Mouse (Mus musculus) midbrain, postnatal 0 days (tissue): ENCODE measurements around the gene Apba2. TPM values are rescaled to one million over a fixed set of nuclear protein-coding genes. Genes with fewer than 3 reads are reported as not detected.
A peak's percentile ranks its signal among the peaks of the same experiment; 100 is the strongest.

ENCODE experiments used
- ATAC-seq: fragments of 200-750 bp; cut with Nextera tagmentation; 2 replicates; pipeline ENCODE4 v1.8.0; 2017; ENCODE audit warnings: moderate number of reproducible peaks, mild to moderate bottlenecking, moderate TSS enrichment, moderate library complexity; ENCODE audit not compliant: low FRiP score
- DNase-seq: peaks from one replicate; pipeline ENCODE4 v3.0.0-alpha.2; 2015; ENCODE audit warnings: low spot score
- H3K27ac ChIP-seq: fragments of 300-500 bp; sonication (generic); 2 replicates; pipeline ENCODE4 v1.5.1; 2014; ENCODE audit warnings: low read depth, mild to moderate bottlenecking, low read length, mixed read lengths
- H3K27me3 ChIP-seq: fragments of 300-500 bp; sonication (generic); 2 replicates; pipeline ENCODE4 v1.6.1; 2014; ENCODE audit warnings: low read length, control low read depth, mixed read lengths; ENCODE audit not compliant: insufficient read depth
- H3K36me3 ChIP-seq: fragments of 300-500 bp; sonication (generic); 2 replicates; pipeline ENCODE4 v1.6.1; 2014; ENCODE audit warnings: low read length, control low read depth, mixed read lengths; ENCODE audit not compliant: insufficient read depth
- H3K4me1 ChIP-seq: fragments of 300-500 bp; sonication (generic); 2 replicates; pipeline ENCODE4 v1.6.1; 2014; ENCODE audit warnings: mild to moderate bottlenecking, control low read depth, antibody characterized with exemption, low read length, mixed read lengths; ENCODE audit not compliant: insufficient read depth
- H3K4me2 ChIP-seq: fragments of 300-500 bp; sonication (generic); 2 replicates; pipeline ENCODE4 v1.6.1; 2014; ENCODE audit warnings: low read depth, mild to moderate bottlenecking, low read length, mixed read lengths; ENCODE audit not compliant: poor library complexity, severe bottlenecking
- H3K4me3 ChIP-seq: fragments of 300-500 bp; sonication (generic); 2 replicates; pipeline ENCODE4 v1.5.1; 2014; ENCODE audit warnings: low read depth, mild to moderate bottlenecking, low read length, moderate library complexity
- H3K9ac ChIP-seq: fragments of 300-500 bp; sonication (generic); replicated peaks from 2 replicates; pipeline ENCODE4 v1.6.1; 2014; ENCODE audit warnings: mild to moderate bottlenecking, low read length, moderate library complexity, mixed read lengths; ENCODE audit not compliant: poor library complexity, severe bottlenecking
- H3K9me3 ChIP-seq: fragments of 300-500 bp; sonication (generic); 2 replicates; pipeline ENCODE4 v1.6.1; 2016; ENCODE audit warnings: low read length, control low read depth
- CTCF ChIP-seq: IDR thresholded peaks from 2 replicates; pipeline ENCODE4 v1.5.1; 2016; ENCODE audit warnings: antibody characterized with exemption, mild to moderate bottlenecking
- WGBS: fragments of 180-500 bp; shearing (Covaris S2); extraction: QIAGEN DNeasy Blood & Tissue Kit; methylation state at CpG from one replicate; pipeline ENCODE4 v1.1.7; 2014; 5-methylcytosine and 5-hydroxymethylcytosine counted together
- polyA plus RNA-seq: library from polyadenylated mRNA; unstranded; fragments of >200 nt; fragmentation: Nextera tagmentation; extraction: Ambion mirVana; gene quantifications from 2 replicates; pipeline ENCODE4 v1.2.1, GENCODE M21; 2015
- total RNA-seq: library from RNA; depleted of rRNA; stranded (reverse); fragments of >200 nt; gene quantifications from 2 replicates; pipeline ENCODE4 v1.2.3, GENCODE M21; 2014

Apba2 gene
- total and polyA plus RNA-seq, 2 experiments from 2014 or later, result 199 to 374 TPM

DNA sequence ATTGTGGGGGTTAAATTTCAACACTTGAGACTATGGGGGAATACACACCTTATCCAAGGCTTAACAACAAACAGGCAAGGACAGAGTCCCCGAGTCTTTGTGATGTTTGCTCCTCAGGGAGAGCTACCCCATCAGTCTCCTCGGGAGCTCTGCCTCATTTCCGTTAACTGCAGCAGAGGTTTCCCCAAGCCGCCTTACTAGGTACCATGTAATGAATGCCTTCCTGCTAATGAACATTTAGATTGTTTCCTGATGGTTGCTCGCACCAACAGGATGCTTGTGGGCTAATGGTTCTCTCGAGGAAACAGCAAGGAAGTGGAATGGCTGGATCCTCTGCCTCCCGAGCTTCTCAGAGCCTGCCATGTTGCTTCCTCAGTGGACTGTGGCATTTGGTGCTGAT is 155.3 kb downstream of the Apba2 start:
- Histone ChIP-seq H3K9me3 (no peaks in the 10 kb centered on the region), H3K27ac (no peak overlapping the region), H3K36me3 (no peaks in the 10 kb centered on the region), H3K4me1 (no peaks in the 10 kb centered on the region), H3K27me3 (no peaks in the 10 kb centered on the region), H3K4me2 (no peak overlapping the region), H3K4me3 (no peak overlapping the region), H3K9ac (no peak overlapping the region)
- ATAC-seq (no peak), DNase-seq (peak; percentile 34)
- no peak for TF ChIP-seq CTCF
- 70% methylated on average over 7 of the region's 7 CpGs for WGBS

- no peak for TF ChIP-seq CTCF
- no peaks in the 10 kb centered on the region for H3K9me3 ChIP-seq
- no peak overlapping the region for H3K4me2 ChIP-seq
- no peaks in the 10 kb centered on the region for H3K27me3 ChIP-seq
- no peaks in the 10 kb centered on the region for H3K4me1 ChIP-seq
- H3K36me3 ChIP-seq, result no peaks in the 10 kb centered on the region
- H3K9ac ChIP-seq, result no peak overlapping the region
- ATAC-seq (no peak), DNase-seq (no peak)
- H3K27ac ChIP-seq, result no peak overlapping the region
- no peak overlapping the region for H3K4me3 ChIP-seq
- WGBS, result 43% methylated on average over 4 of the region's 4 CpGs
Measured at GRCm38 (mm10) chr7:64658914-64659313, 157.4 kb downstream of the Apba2 start.

DNA sequence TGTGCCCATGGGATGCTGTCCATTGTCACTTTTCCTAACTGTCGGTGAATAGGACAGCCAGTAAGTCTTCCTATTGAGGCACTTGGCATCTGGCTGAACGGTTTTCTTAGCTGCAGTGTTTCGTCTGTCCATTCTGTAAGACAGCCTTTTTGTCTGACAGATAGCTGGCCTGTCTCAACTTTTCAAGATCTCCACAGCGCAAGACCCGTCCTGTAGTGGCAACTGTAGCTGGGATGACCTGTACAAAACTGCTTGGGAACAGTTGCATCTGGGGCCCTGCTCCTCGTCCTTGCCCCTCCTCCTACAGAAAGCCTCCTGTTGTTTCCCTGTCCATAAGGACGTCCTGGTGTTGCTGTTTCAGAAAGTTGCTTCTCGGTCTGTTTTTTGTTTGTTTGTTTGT is 157.8 kb downstream of the Apba2 start:
- Histone ChIP-seq H3K36me3 (no peaks in the 10 kb centered on the region), H3K27ac (no peak overlapping the region), H3K4me2 (no peak overlapping the region), H3K9me3 (no peaks in the 10 kb centered on the region), H3K27me3 (no peaks in the 10 kb centered on the region), H3K4me1 (no peaks in the 10 kb centered on the region), H3K9ac (no peak overlapping the region), H3K4me3 (no peak overlapping the region)
- TF ChIP-seq CTCF, result no peak
- no peak for ATAC-seq
- 43% methylated on average over 8 of the region's 8 CpGs for WGBS
- DNase-seq, result no peak

DNA sequence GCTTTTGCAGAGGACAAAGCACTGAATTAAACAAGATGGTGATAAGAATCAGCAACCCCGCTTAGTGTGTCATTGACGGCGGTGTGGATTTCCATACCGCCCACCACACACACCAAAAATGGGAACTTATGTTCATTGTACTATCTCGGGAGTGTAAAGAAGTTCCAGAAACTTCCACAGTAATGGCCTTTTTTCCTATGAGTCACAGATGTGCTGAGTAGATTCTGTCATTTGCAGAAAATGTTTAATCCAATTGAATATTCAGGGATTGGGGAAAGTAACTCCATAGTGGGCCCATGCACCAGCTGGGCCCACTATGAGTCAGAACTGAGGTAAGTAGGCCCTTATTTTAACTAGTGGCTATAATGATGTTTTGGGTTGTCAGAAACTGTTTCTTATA is 161.0 kb downstream of the Apba2 start:
- Histone ChIP-seq H3K4me2 (no peak overlapping the region), H3K9me3 (no peaks in the 10 kb centered on the region), H3K27ac (no peak overlapping the region), H3K27me3 (no peaks in the 10 kb centered on the region), H3K4me1 (0 out of 2 replicates have a peak, but pooled peaks cover 2% of the 10 kb centered on the region), H3K9ac (no peak overlapping the region), H3K4me3 (no peak overlapping the region), H3K36me3 (no peaks in the 10 kb centered on the region)
- ATAC-seq (no peak), DNase-seq (no peak)
- TF ChIP-seq CTCF, result no peak
- WGBS, result 88% methylated on average over 5 of the region's 5 CpGs

- Histone ChIP-seq H3K9ac (no peak overlapping the region), H3K4me3 (no peak overlapping the region), H3K36me3 (no peaks in the 10 kb centered on the region), H3K27me3 (no peaks in the 10 kb centered on the region), H3K4me2 (no peak overlapping the region), H3K27ac (no peak overlapping the region), H3K4me1 (0 out of 2 replicates have a peak, but pooled peaks cover 2% of the 10 kb centered on the region), H3K9me3 (no peaks in the 10 kb centered on the region)
- WGBS, result 80% methylated on average over 3 of the region's 3 CpGs
- no peak for ATAC-seq
- no peak for TF ChIP-seq CTCF
- DNase-seq, result no peak
Measured at GRCm38 (mm10) chr7:64663600-64663999, 162.1 kb downstream of the Apba2 start.

GRCm38 (mm10) chr7:64665120-64665519 is 163.6 kb downstream of the Apba2 start:
- Histone ChIP-seq H3K4me2 (no peak overlapping the region), H3K9me3 (no peaks in the 10 kb centered on the region), H3K36me3 (no peaks in the 10 kb centered on the region), H3K4me3 (no peak overlapping the region), H3K9ac (no peak overlapping the region), H3K27me3 (no peaks in the 10 kb centered on the region), H3K4me1 (0 out of 2 replicates have a peak, but pooled peaks cover 2% of the 10 kb centered on the region), H3K27ac (peak overlapping the region; percentile 47; the same call in 1 of the 2 replicates)
- WGBS, result 57% methylated on average over 7 of the region's 7 CpGs
- ATAC-seq, result peak; percentile 22; the same call in 1 of the 2 replicates
- DNase-seq, result no peak
- TF ChIP-seq CTCF, result no peak
